Mouse (Mus musculus) MN1 (cell line): ENCODE results near the gene Cacna2d1.

ENCODE experiments used
- DNase-seq: peaks from one replicate; pipeline ENCODE4 v3.0.0-alpha.2; 2016; ENCODE audit warnings: low spot score

The Cacna2d1 gene

DNA sequence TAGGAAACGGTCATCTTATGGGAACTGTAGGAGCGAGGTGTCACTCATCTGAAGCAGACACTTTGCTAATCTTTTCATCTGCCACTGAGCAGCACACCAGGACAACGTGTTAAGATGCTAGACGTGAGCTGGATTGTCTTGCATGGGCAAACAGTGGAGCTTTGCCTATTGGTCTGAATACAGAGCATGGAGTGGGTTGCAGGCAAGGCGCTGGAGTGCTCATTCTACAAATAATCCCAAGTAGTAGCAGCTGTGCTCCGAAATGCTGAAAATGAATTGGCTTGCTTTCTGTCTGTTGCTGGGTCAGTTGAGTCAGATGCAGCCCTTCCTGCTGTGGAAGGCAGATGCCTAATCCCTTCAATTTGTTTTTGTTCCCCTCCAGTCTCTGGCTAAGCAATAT lies 330.9 kb downstream of the Cacna2d1 start:
- DNase-seq = no peak

DNA sequence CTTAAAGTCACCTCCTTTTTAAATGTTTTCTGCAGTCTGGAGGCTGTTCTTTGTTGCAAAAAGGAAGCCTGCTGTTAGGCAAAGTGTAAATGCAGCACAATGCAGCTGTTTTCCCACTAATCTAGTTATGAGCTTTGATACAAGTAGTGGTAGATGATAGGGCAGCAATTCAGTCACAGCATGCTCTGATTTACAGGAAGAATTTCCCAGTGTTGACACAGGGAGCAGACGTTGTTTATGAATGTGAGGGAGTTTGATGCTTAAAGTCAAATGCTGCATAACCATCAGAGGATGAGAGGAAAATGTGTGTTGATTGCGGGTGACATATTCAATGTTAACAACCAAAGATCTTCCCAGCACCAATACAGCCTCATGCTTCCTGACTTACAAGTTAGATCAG lies 342.6 kb downstream of the Cacna2d1 start:
- DNase-seq = no peak

GRCm38 (mm10) chr5:16281229-16281628 lies 346.7 kb downstream of the Cacna2d1 start:
- no peak for DNase-seq

- peak; percentile 9 for DNase-seq
These were observed 358.7 kb downstream of the Cacna2d1 start for GRCm38 (mm10) chr5:16293223-16293622.

- no peak for DNase-seq
These were observed 359.3 kb downstream of the Cacna2d1 start for GRCm38 (mm10) chr5:16293825-16294224.

- DNase-seq = no peak
These were observed 360.2 kb downstream of the Cacna2d1 start for GRCm38 (mm10) chr5:16294708-16295107.

DNA sequence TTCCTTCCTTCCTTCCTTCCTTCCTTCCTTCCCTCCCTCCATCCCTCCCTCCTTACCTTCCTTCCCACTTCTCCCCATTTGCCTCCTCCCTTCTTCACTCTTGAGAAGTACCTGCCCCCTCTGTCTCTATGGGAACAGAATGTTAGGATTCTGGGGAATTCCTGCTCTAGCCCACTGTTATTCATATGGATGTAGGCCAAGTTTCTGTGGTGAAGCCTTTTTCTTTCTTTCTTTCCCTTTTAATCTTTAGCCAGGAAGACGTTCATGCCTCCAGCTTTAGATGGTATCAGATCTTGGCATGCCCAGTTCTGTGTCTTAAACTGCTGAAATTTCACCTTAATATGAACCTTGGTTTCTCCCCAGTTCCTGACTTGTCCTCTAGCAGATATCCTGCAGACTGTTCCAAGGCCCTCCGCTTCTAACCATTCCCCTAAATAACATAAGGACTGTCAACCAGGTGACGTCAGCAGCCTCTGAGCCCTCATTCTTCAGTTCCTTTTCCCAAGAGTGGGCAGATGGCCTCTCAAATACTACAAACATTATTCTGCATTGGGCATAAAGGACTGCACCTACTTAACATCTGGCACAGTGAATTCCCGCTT lies 362.8 kb downstream of the Cacna2d1 start:
- DNase-seq = no peak

DNA sequence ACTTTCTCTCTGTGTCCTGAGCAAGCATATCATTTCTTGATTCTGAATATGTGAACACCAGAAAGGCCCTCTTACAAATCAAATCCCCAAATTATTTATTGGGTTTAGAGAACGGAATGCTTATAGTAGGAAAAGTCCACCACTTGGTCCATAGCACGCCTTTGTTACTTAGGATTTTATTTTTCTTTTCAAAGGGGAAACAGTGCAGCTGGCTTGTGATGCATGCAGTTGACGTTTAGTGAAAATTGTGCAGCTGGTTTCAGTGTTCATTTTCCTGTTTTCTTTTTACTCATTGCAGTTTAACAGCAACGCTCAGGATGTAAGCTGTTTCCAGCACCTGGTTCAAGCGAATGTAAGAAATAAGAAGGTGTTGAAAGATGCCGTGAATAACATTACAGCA lies 365.1 kb downstream of the Cacna2d1 start:
- no peak for DNase-seq

GRCm38 (mm10) chr5:16309168-16310006 lies 374.9 kb downstream of the Cacna2d1 start:
- DNase-seq = peak; percentile 23

DNA sequence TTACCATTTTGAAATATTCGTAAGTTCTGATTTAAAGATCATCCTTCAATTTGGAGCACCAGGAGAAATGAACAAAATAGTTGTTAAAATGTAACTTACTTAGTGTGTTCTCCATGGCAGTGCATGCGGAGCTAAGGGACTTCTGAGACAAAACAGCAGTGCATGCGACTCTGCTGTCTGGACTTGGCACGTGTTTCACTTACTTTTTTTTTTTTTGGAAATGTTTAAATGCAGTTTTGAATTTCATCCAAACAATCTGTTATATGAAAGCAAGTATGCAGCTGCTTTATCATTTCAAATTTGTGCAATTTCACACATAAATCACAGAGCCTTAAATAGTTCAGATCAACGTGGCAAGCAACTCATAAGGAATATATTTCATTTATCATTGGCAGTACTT lies 379.8 kb downstream of the Cacna2d1 start:
- DNase-seq = no peak

DNA sequence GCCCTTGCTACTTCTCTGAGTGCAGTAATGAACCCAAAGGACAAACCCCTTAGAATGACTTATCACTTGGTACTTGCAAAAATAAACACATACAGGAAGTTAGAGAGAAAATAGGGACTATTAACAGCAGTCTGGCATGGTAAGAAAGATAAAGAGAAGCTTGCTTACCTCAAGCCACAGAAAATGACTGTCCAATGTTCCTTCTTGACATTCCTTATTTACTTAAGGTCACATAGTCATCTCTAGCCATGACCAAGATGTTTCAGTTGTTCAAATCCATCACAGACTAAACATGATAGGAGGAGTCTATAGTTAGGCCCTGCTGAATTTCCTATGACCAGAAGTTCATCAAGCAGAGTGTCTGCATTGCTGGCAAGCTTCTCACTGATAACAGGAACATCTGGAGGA lies 381.5 kb downstream of the Cacna2d1 start:
- DNase-seq = no peak

DNA sequence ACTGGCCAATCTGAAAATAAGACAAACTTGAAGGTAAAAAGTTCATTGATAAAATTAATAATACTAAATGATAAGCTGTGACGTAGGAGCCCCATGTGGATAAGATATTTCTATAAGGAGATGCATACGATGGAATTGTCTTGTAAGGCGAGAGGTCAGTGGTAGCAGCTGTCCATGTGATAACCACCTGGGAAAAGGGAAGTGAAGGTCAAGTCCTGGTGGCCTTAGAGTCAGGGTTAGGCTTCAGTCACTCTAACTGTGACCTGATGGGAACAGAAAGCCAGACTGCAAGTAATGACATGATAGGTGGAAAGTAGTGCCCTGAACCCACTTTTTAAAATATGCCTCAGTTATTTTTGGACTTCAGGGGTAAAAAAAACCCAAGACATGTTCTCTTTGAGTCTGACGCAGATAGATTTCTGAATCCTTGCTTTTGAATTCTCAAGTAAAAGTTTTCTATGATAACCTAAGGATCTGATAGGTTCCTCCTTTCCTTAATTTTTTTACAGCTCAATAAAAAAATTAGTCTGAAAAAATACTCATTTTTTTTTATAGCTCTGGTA lies 383.3 kb downstream of the Cacna2d1 start:
- DNase-seq = no peak

DNA sequence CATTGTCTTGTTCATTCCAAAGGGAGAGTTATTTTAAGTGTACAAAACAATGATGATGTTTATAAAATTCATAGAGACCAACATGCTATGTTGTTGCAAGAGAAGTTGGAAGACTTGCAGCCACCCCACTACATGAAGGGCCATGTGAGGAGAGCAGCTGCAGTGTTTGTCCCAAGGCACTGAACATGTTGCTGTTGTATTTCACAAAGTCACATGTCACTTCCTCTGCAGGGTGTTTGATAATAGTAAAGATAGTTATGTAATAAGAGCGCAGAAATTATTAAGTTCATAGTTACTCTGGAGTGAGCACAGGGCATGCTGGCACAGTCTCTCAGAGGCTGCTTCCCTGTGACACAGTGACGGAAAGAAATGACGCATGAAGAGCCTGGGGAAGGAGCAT lies 392.1 kb downstream of the Cacna2d1 start:
- no peak for DNase-seq

DNA sequence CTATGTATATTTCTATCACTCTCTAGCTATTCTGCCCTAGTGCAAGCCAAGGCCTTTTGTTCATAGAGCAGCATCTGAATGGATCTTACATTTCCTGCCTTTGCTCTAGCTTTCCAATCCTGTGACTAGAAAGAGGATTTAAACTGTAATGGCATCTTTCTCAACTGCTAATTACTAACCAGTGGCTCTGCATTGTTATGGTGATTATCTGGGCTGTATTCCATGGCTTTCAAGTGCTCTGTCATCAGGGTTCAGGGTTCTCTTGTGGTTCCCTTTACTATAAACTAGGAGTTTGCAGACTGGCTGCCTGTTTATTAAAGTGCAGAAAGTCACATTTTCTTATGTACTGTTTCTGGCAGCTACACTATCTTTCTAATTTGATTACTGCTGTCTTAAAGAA lies 410.9 kb downstream of the Cacna2d1 start:
- no peak for DNase-seq

DNA sequence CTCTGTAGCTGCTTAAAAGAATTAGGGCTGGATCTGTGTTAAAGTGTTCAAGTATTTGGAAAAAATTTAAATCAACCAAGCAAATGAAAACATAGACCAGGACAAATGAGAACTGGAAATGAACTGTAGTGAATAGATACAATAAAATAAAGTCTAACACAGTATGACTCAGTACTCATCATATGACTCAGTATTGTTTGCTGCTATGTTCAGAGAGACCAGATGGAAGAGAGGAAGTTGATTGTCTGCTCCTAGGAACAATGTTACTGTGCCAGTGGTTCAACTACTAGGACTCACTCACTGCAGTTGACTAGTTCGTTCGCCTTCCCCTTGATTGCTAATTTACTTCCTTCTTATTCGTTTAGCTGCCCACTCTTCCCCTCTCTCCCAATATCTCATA lies 421.3 kb downstream of the Cacna2d1 start:
- no peak for DNase-seq

DNA sequence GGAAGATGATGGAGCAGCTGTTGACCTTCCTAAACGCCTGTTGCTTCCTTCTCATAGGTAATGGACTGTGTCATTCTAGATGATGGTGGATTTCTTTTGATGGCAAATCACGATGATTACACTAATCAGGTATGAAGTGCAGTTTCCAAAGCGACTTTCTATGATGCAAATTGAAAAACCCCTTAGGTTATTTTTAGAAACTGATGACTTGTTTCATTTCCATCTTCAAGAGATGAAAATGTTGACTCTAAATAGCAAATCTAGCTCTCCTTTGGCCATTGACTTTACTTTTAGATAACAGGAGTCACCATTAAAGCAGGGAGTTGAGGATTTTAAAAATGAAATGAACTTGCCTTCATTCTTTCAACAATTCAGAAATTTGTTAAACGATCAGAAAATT lies 423.2 kb downstream of the Cacna2d1 start:
- no peak for DNase-seq

DNA sequence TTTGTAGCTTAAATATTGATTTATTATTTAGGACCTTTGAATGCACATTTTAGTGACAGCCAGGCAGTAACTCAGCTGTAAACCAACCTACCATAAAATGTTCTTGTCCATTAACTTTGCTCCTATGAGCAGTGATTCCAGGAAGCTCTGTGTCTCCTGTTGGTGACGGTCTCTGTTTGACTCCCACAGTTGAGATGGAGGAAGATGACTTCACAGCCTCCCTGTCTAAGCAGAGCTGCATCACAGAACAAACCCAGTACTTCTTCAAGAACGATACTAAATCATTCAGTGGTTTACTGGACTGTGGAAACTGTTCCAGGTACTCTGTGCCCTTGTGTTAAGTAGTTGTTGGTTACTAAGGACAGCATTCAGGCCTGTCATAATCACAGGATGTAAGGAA lies 427.6 kb downstream of the Cacna2d1 start:
- DNase-seq = no peak

GRCm38 (mm10) chr5:16363171-16363570 lies 428.7 kb downstream of the Cacna2d1 start:
- DNase-seq = no peak

DNA sequence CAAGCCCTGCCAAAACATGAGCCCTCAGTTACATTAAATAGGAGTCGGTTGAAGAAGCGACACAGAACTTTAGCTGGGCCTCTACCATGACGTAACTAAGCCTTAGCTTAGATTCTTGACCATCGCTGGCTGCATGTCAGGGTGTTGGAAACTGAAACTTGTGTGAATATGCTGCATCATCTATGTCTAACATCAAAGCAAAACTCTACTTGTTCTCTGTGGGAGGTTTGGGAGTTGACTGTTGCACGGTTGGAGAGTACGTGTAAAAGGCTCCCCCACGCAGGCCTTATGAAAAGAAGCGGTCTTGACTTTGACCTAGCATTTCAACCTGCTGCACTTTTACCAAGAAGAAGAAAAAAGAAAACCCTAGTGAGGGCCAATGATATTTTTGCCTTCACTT lies 436.2 kb downstream of the Cacna2d1 start:
- DNase-seq = no peak

DNA sequence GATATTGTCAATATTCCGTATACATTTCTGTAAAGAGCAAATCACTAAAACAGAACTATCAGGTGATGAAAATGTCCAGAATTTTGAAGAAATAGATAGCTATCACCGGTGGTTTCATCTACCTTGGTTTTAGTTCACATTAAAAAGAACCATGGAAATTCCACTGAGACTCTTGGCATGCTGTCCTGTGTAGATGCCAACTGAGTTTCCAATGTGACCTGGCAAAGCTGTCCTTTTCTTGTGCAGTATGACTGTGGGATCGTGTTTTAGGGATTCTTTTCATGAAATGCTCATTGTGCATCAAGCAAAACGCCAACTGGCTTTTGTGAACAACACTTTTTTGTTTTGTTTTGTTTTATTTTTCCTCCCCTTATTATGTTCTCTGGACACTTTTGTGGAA lies 439.5 kb downstream of the Cacna2d1 start:
- no peak for DNase-seq

- peak; percentile 50 for DNase-seq
These were observed 441.9 kb downstream of the Cacna2d1 start for GRCm38 (mm10) chr5:16376329-16376908.

GRCm38 (mm10) chr5:16410011-16410410 lies 475.5 kb downstream of the Cacna2d1 start:
- DNase-seq = no peak

GRCm38 (mm10) chr5:16414693-16415092 lies 480.2 kb downstream of the Cacna2d1 start:
- DNase-seq = no peak
